Mouse (Mus musculus): ENCODE measurements around the gene Bmper.
A peak's percentile ranks its signal among the peaks of the same experiment; 100 is the strongest.

Bmper gene

DNA sequence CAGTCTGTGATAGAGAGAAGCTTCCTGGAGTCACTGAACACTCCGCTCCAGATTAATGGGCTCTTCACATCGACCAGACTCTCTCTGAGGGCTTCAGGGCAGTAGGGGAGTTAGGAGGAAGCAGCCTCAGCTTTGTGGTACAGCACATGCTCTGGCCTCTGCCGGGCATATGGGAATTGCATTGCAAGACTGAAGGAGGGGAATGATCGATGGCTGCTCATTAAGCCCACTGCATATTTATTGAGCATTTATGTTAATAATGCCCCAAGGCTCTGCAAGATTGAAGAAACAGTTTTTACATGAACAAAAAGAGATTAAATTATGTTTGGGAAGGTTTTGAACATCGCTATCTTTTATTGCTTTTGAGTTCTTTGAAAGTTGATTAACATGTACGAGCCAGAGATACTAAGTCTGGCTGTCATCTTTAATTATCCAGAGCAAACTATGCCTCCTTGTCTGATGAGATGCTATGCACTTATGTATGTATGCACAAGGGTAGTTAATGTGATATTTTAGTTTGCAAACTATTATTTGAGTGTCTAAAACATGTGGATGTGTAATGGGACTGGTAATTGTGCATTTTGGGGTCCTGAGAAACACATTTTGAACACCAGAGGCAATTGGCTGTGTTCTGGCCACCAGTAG, 13.9 kb downstream of the Bmper start:
- no peak for DNase-seq (ENCODE audit: low spot score)

DNA sequence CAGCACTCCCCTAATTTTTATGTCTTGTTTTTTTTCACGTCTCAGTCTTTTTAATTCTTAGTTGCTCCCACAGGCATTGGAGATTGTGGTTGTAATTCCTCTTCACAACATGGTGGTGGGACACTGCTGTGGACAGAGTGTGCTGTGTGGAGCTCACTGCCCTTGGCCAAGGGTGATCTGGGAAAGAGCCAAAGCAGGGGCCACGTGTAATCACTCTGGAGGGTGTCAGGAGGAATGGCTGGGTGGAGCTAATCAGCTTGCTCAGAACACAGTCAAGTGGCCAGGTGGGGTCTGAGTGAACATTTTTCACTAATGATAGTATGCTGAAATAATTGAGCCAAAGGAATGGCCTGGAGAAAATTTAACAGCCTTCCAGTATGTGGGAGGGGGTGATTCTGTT, 16.1 kb downstream of the Bmper start:
- DNase-seq (ENCODE audit: low spot score), result no peak

DNA sequence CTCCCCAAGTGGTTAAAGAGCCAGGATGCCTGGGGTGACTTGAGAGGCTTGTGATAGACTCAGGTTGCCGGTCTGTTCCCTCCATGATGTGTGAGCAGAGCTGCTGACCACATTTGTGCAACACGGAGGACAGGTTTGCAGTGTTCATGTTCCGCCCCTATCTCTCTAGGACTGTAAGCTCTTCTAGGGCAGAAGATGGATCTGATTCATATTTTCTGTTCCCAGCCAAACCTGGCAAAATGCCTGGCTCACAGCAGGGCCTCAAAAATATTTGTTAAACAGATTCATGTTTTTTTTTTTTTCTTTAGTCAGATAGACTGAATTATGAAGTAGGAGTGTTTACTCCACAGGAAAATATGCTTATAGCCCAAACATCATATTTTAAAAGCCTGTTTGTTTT, 20.0 kb downstream of the Bmper start:
- no peak for DNase-seq (ENCODE audit: low spot score)

DNA sequence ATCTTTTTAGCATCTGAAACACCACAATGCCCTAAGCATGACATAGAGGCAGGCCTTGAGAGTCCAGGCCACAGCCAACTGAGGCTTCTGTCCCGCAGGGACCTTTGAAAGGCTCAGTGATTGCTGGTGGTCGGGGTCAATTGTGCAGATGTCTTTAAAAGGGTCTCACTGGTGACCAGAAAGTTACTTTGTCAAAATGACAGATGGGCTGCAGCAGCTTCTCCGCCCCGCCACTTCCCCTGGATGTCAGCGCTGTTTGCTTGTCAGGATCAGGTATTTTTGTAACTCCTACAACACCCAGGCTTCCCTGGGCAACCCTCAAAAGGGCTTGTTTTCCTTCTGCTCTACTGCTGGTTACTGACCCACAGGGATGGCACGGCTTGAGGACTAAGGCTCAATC, 21.0 kb downstream of the Bmper start:
- DNase-seq (ENCODE audit: low spot score), result no peak

DNA sequence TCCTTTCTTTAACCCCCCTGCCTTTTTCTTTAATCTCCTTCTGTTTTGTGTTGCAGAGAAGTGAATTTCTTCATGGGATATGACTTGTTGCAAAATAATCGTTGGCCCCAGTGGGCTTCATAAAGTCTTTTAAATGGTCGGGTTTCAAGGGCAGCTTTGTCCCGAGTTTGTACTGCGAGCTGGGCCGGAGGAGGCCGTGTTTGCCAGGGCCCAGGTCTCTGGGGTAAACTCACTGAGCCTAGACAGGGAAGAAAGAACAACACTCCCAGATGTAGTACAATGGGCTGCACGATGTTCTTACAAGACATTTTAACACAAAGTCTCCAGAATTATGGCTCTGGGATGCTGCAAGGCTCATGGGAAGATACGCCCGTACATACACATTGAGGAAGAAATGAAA, 23.5 kb downstream of the Bmper start:
- DNase-seq (ENCODE audit: low spot score), result no peak

DNA sequence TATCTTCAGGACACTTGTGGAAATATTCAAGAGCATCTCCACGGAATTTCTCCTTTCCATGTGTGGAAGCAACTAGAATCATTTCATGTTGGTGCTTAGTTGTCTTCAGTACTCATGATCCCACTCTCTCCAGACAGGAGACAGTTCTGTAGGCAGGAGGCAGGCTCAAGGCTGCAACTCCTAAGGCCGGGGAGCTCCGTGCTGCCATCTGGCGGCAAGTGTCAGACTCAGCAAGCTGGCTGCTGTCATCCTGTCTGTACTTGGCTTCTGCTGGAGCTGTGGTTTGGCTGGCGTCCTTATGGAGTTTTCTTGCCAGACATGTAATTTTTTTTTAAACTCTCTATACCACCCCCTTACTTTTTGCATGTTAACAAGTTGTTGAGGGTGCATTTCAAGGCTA, 27.1 kb downstream of the Bmper start:
- peak; percentile 36 for DNase-seq (ENCODE audit: low spot score)

DNA sequence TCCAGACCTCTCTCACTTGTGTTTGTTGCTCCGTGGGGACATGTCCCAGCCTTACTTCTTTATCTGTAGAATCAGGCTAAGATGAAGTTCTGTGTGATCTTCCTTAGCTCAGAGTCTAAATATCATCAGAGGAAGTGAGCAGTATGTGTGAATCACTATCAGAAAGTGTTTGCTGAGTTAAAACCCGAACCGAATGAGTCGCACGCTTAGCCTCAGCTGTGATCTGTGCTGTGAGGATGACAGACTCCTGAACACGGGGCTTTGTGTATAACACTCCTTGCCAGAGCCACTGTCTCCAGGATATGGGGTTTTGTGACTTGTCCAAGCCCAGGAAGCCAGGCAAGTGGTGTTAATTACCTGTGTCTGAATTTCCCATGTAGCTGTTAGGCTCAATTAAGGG, 28.1 kb downstream of the Bmper start:
- DNase-seq (ENCODE audit: low spot score), result no peak

DNA sequence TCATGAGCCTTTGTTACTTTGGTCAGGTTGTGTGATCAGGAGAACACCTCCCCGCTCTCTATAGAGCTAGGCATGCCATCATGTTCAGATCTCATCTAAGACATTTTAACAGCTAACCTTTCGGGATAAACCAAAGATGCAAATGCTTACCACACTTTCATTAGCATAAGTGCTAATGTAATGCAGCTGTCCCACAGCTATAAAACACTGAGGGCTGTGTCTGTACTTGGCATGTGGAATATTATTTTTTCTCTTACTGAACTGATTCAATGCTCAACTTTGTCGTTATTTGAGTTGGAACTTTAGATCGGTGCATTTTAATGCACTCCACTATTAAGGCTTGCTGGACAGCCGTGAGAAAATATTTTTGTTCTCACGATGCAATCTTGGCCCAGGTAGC, 30.7 kb downstream of the Bmper start:
- DNase-seq (ENCODE audit: low spot score), result no peak

DNA sequence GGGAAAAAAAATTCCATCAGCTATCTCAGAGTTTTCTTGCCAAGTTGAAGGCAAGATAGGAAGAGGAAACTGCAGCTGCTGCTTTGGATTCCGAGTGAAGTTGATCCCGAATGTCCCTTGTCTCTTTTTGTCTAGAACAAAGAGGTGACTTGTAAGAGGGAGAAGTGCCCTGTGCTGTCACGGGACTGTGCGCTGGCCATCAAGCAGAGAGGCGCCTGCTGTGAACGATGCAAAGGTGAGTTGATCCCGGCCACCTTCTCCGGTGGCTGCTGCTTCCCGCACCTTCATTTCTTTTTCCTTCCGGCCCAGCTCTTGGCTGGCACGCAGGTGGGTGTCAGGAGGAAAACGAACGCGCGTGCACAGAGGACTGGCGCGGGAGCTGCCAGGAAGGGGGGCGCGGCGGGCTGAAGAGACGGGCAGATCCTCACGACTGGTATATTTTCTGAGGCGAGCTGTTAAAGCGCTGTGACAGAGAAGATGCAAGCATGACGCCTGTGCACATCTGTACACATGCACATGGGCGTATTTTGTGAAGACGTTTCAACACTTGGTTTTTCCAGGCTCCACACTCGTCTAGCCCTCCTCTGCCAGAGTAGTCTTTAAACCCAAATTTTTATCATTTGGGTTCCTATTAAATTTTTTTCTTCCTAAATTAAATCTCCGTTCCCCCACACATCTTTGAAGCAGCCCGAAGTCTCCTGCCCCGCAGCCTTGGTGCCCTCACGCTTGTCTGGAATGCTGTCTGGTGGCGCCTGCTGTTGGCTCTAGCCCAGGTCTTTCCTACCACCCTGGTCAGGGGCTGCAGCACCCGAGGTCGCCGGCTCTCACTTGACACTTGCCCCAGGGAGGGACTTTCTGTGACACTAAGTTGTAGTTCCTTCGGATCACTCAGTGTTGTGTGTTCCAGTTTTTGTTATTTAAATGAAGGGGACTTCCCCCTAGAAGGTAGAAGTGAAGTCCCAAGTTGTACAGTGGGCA, 31.6 kb downstream of the Bmper start:
- no peak for DNase-seq (ENCODE audit: low spot score)

DNA sequence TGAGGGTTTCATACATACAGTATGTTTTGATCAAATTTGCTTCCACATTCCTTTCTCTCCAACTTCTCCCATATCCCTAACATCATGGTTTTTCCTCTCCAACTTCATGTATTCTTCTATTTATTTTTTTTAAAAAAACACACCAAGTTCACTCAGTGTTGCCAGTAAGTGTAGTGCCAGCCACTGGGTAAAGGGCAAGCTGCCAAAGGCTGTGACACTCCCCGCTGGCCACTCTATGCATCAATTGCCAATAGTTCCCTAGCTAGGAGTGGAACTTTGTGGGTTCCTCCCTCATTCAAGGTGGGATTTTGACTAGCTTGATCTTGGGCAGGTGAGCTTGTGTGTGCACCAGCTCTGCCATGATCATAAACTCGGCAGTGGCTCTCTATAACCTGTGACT, 33.0 kb downstream of the Bmper start:
- DNase-seq (ENCODE audit: low spot score), result no peak

DNA sequence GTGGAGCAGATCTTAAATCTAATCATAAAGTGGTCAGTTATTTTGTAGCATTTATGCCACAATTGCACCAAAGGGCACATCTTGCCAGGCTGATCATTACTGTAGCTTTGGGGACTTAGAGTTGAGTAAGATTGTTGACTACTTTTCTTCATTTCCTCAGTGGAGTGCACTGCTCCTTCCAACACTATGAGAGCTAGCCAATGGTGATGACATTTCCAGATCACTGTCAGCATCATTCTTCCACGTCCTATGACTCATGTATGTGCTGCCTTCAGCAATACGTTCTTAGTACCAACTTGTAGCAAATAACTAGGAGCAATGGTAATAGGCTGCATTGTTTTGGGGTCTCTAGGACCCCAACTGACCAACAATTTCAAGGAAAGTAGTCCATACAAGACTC, 33.7 kb downstream of the Bmper start:
- DNase-seq (ENCODE audit: low spot score), result no peak

DNA sequence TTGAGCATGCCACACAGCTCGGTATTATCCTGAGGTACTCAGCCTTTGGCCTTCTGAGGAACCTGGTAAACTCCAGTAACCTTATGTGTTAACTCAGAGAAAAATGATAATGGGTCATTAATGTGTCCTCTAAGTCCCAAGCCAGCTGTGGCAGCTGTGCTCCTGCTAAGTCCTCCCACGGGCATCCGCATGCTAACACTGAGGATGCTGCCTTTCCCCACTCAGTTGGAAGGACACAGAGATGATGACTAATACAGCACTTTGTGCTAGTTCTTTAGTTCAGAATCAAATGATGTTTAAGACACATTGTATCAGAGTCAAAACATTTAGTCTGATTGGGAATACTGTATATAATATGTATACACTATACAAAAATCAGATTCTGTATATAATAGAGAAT, 39.0 kb downstream of the Bmper start:
- no peak for DNase-seq (ENCODE audit: low spot score)

DNA sequence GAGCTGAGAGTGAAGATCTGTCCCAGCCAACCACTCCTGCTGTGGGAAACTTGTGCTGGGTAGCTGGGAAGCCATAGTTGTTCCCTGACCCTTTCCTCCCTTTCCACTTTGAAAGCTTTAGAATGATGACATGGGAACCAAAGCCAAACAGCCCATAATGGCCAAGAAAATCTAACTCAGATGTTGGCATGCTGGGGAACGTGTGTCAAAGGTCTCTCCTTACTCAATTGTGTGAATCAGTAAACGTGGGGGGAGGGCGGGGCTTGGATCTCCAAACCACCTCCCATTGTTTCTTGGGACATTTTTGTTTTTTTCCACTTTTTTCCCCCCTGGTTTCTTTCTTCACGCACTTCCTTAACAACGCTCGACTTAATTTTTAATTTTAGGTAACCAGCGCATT, 40.0 kb downstream of the Bmper start:
- DNase-seq (ENCODE audit: low spot score), result no peak

DNA sequence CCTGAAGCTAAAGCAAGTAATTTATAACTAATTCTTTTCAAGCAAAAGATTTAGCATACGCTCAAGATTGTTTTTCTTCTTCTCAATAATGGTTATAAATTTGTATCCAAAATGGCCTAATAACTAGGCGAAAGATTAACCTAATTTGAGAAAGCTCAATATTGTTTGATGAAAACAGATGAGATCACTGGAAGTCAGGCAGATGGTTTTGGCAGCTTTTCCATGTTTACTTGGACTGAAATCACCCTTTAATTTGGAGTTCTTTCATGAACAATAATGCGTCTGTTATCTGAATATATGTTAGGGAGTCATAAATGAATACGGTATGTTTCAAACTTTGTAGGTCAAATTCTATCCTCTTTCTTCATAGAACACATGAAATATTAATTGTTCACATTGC, 41.6 kb downstream of the Bmper start:
- DNase-seq (ENCODE audit: low spot score), result no peak

DNA sequence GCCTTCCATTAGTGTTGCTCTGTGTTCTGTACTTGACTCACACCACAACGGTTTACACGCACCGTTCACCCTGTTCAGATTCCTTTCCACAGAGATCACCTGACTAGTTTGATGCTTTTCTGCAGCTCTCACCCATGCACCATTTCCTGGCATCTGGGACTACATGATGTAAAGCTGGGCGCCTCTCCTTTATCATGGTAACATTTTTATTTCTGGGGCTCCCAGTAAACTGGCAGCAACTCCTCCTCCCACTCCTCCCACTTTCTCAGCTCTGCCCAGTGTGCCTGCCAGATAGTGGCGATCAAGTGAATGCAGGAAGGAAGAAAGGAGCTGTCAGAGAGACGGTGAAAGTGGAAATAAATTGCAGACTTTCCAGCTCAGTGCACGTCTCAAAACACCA, 45.7 kb downstream of the Bmper start:
- DNase-seq (ENCODE audit: low spot score), result no peak

DNA sequence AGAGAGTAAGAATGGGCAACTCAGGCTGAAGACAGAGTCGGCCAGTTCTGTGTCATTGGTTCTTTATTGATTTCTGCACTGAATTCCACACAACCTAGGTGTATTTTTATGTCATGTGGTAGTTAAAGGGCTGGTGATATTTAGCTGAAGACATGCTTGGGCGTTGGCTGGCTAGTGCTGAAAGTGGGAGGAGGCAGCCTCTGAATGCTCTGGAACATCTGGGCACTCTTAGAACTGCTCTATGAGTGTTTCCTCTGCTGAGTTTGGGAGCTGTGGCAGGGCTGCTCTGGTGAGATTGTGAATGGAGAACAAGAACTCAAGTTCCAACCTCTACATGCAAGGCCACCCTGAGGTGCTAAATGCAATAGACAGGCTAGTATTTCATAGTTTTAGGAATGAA, 46.2 kb downstream of the Bmper start:
- DNase-seq (ENCODE audit: low spot score), result no peak

DNA sequence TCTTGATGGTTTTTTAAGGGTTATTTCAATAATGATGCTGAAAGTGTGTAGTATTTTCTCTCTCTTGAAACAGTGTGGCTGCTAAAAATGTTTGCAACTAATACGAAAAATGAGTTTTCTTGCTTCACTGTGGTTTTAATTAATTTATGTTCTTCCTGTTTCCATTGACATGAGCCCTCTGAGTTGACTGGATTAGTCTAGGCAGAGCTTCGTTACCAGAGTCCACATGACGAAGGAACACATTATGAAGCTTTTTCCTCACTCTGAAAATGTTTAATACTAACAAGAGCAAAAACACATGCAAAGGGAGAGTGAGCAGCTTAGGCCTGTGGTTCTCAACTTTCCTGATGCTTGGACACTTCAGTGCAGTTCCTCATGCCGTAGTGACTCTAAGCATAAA, 53.4 kb downstream of the Bmper start:
- DNase-seq (ENCODE audit: low spot score), result no peak

DNA sequence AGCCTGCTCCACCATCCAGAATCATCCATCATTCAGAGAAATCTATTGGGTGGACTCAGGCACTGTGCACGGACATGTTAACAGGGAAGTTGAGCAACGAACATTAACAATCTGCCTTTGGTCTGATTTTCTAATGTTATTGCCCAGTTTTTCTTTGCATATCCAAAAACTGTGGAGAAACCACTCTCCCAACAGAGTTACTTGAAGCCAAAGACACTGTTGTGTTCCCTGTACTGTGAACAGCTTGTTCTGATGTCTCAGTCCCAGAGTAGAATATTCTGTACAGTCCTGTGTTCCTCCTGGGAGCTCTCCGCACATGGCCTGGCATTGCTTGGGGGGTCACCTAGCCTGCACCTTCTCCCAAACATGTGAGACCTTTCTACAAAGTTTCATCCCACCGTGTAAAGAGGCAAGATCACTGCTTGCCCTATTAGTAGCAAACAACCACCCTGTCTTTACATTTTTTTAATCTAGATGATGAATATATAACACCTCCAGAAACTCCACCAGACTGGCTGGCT, 62.1 kb downstream of the Bmper start:
- DNase-seq (ENCODE audit: low spot score), result no peak

DNA sequence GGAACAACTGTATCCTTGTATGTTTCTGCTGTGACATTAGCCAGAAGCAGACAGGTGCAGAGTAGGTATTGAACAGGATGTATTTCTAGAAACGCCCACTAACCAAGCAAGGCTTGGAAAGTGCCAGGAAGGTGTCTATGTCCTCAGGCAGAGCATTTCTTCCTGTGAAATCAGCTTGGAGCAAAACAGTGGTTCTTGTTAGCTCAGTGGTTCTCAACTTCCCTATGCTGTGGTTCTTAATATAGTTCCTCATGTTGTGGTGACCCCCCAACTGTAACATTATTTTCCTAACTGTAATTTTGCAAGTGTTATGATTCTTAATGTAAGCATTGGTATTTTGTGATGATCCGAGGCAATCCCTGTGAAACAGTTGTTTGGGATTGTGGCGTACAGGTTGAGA, 70.7 kb downstream of the Bmper start:
- no peak for DNase-seq (ENCODE audit: low spot score)

DNA sequence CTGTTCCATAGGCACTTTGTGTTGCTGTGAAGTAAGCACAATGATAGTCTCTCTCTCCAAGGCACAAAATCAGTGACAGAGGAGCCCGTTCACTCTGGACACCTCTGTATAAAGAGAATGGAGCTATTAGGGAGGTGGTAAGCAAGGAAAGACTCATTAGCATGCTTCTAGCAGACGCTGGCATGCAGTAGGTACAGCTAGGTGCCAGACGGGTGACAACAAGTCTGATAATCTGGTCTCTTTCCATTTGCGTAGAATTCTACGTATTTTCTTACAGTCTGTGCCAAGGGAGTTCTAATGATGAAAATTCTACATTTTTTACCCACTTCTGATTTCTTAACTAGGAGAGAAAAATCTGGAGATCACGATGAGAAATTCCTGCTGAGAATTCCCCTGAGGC, 72.7 kb downstream of the Bmper start:
- DNase-seq (ENCODE audit: low spot score), result no peak

DNA sequence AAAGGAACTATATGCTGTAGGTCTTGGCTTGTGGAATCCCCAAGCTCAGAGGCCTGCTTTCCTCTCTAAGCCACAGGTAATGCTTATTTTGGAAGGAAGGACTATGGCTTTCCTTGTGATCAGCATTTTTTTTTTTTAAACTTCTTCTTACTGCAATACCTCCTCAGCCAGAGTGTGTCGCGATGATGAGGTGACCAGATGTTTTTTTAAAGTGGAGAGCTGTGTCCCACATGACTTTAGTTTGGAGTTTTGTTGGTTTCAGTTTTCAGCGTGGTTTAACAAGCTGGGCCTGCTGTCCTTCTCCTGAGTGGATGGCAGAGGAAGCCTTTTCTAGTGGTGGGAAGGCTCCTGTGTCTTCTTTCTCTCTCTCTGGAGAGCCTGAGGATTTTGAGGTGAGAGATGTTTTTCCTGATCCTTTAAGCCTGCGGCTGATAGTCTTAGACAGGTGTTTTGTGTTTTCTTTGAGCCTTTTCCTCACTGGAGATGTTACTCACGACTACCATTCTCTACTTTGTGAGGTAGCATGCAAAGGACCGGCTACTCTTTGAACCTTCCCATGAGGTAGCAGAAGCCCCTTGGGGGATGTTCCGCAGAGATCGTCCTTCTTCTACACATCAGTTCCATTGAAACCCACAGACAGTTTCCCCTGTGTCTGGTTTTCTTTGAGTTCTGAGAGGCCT, 74.8 kb downstream of the Bmper start:
- DNase-seq (ENCODE audit: low spot score), result no peak

DNA sequence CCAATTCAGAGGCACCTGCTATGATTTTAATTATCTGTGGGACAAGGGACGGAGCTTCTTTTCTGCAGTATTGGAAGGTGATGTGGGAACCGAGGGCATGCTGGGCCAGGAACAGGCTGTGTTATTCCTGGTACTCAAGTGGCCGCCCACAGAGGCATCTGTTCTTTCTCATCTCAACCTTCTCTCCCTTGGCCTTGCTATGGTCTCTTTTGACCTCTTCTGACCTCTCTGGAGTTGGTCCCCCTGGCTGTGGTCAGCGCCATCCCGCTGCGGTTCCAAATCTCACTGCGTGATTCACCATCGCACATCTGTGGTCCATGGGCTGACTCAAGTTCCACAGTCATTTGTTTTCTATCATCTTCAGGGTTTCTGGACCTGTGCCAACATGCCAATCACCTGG, 77.5 kb downstream of the Bmper start:
- DNase-seq (ENCODE audit: low spot score), result no peak

DNA sequence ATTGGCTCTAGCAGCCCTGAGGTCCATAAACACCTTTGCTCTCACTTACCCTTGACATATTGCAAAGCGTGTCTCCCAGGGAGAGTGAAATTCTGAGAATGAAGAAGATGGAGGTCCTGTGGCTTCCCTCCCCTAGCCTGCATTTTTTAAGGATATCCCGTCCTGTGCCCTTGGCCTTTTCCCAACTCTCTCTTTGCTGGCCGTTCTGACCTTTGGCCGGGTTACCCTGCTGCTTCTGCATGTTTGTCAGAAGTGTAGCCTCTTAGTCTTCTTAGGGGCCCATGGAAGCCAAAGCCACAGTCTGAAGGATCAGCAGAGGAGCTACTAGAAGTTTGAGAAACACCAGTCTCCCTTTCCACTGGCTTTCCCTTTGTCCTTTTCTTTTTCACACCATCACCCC, 82.8 kb downstream of the Bmper start:
- no peak for DNase-seq (ENCODE audit: low spot score)

Data from urinary bladder, postnatal 10 days (tissue).